Mouse (Mus musculus) embryonic facial prominence, embryonic 14.5 days (tissue): ENCODE measurements around the gene Uchl3. TPM values are rescaled to one million over a fixed set of nuclear protein-coding genes. Genes with fewer than 3 reads are reported as not detected.

Experiments used
- ATAC-seq: fragments of 200-750 bp; cut with Nextera tagmentation; 2 replicates; pipeline ENCODE4 v1.8.0; 2017; ENCODE audit warnings: low read depth, moderate number of reproducible peaks, moderate TSS enrichment
- DNase-seq: peaks from one replicate; pipeline ENCODE4 v3.0.0-alpha.2; 2015; ENCODE audit warnings: low spot score
- H3K27ac ChIP-seq: fragments of 300-500 bp; sonication (generic); replicated peaks from 2 replicates; pipeline ENCODE4 v1.5.1; 2014; ENCODE audit warnings: low read depth, mild to moderate bottlenecking, low read length, moderate library complexity
- H3K27me3 ChIP-seq: fragments of 300-500 bp; sonication (generic); replicated peaks from 2 replicates; pipeline ENCODE4 v1.6.1; 2014; ENCODE audit warnings: low read length; ENCODE audit not compliant: control insufficient read depth, insufficient read depth
- H3K36me3 ChIP-seq: fragments of 300-500 bp; sonication (generic); 2 replicates; pipeline ENCODE4 v1.6.1; 2014; ENCODE audit warnings: low read length, mixed read lengths; ENCODE audit not compliant: control insufficient read depth, insufficient read depth
- H3K4me1 ChIP-seq: fragments of 300-500 bp; sonication (generic); 2 replicates; pipeline ENCODE4 v1.6.1; 2014; ENCODE audit warnings: antibody characterized with exemption, low read length; ENCODE audit not compliant: control insufficient read depth, insufficient read depth
- H3K4me2 ChIP-seq: fragments of 300-500 bp; sonication (generic); 2 replicates; pipeline ENCODE4 v1.6.1; 2014; ENCODE audit warnings: low read depth, mild to moderate bottlenecking, low read length, moderate library complexity, mixed read lengths
- H3K4me3 ChIP-seq: fragments of 300-500 bp; sonication (generic); 2 replicates; pipeline ENCODE4 v1.5.1; 2014; ENCODE audit warnings: low read depth, mild to moderate bottlenecking, low read length
- H3K9ac ChIP-seq: fragments of 300-500 bp; sonication (generic); 2 replicates; pipeline ENCODE4 v1.6.1; 2014; ENCODE audit warnings: low read depth, mild to moderate bottlenecking, low read length, moderate library complexity, mixed read lengths
- H3K9me3 ChIP-seq: fragments of 300-500 bp; sonication (generic); 2 replicates; pipeline ENCODE4 v1.6.1; 2016; ENCODE audit warnings: low read length; ENCODE audit not compliant: control insufficient read depth
- WGBS: fragments of 180-500 bp; shearing (Covaris S2); extraction: QIAGEN DNeasy Blood & Tissue Kit; methylation state at CpG from one replicate; pipeline ENCODE4 v1.1.7; 2014; 5-methylcytosine and 5-hydroxymethylcytosine counted together
- polyA plus RNA-seq: library from polyadenylated mRNA; unstranded; fragments of >200 nt; fragmentation: Nextera tagmentation; extraction: Ambion mirVana; gene quantifications from 2 replicates; pipeline ENCODE4 v1.2.1, GENCODE M21; 2014

The Uchl3 gene
- polyA plus RNA-seq, 1 experiment from 2014 or later: 114 TPM

DNA sequence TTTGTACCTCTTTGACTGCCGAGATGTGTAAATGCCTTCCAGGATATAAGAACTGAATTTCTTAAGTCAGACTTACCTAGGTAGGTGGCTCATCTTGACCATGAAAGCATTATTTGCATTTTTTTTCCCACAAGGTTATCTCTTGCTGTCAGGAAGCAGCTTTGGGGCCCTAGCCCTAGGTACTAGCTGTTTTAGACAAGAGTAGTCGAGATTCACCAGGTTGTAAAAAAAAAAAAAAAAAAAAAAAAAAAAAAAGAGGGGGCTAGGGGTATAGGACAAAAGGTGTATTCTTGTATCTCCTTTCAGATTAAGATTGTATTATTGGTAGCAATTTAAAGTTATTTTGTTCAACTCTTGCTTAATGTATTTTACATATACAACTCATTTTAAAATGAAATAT, 23.2 kb upstream of the Uchl3 start:
- H3K27ac ChIP-seq: no peak overlapping the region
- DNase-seq: no peak
- 84% methylated on average over 2 of the region's 2 CpGs for WGBS
- no peaks in the 10 kb centered on the region for H3K4me1 ChIP-seq
- H3K4me3 ChIP-seq: no peak overlapping the region
- no peaks in the 10 kb centered on the region for H3K27me3 ChIP-seq
- no peaks in the 10 kb centered on the region for H3K9me3 ChIP-seq
- no peak overlapping the region for H3K9ac ChIP-seq
- no peak for ATAC-seq
- no peak overlapping the region for H3K4me2 ChIP-seq
- H3K36me3 ChIP-seq: peaks cover 31% of the 10 kb centered on the region

DNA sequence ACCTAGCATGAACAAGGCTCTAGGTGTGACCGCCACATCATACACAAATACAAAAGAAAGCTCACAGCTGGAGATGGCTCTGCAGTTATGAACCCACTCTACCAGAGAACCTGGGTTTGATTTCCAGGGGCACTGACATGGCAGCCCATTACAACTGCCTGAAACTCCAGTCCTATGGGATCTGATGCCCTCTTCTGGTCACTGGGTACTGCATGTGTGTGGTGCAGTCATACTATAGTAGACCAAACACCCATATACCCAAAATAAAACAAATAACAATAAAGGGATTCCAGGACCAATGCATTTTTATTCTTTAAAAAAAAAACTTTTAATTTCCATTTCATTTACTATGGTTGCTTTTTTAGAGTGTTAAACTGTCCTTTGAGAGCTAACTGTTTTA, 18.0 kb upstream of the Uchl3 start:
- Histone ChIP-seq H3K4me2 (no peak overlapping the region), H3K27ac (no peak overlapping the region), H3K9ac (no peak overlapping the region), H3K4me3 (no peak overlapping the region), H3K27me3 (no peaks in the 10 kb centered on the region), H3K36me3 (peaks cover 31% of the 10 kb centered on the region), H3K9me3 (no peaks in the 10 kb centered on the region), H3K4me1 (0 out of 2 replicates have a peak, but pooled peaks cover 4% of the 10 kb centered on the region)
- DNase-seq (no peak), ATAC-seq (no peak)
- 80% methylated on average over 1 of the region's 1 CpGs for WGBS

DNA sequence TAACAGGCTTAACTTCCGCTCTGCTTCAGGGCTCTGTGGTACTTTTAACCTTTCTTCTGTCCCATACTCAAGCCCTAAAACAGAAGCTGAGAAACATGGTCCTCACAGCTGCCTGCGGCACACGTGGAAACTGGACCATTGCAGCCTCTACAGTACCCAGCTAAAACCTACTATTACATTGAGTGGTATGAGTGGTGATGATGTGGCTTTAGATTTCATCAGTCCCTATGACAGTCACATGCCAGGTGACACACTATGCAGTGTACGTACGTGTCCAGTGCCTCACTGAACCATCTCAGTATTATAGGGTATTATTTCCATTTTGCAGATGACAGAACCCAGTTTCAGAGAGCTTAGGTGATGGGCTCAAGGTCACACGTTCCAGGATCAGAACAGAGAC, 16.4 kb upstream of the Uchl3 start:
- H3K27ac ChIP-seq: no peak overlapping the region
- H3K9me3 ChIP-seq: no peaks in the 10 kb centered on the region
- no peaks in the 10 kb centered on the region for H3K27me3 ChIP-seq
- ATAC-seq (no peak), DNase-seq (no peak)
- 90% methylated on average over 6 of the region's 6 CpGs for WGBS
- H3K9ac ChIP-seq: no peak overlapping the region
- no peak overlapping the region for H3K4me2 ChIP-seq
- no peak overlapping the region for H3K4me3 ChIP-seq
- H3K36me3 ChIP-seq: peaks cover 22% of the 10 kb centered on the region
- H3K4me1 ChIP-seq: 0 out of 2 replicates have a peak, but pooled peaks cover 4% of the 10 kb centered on the region

DNA sequence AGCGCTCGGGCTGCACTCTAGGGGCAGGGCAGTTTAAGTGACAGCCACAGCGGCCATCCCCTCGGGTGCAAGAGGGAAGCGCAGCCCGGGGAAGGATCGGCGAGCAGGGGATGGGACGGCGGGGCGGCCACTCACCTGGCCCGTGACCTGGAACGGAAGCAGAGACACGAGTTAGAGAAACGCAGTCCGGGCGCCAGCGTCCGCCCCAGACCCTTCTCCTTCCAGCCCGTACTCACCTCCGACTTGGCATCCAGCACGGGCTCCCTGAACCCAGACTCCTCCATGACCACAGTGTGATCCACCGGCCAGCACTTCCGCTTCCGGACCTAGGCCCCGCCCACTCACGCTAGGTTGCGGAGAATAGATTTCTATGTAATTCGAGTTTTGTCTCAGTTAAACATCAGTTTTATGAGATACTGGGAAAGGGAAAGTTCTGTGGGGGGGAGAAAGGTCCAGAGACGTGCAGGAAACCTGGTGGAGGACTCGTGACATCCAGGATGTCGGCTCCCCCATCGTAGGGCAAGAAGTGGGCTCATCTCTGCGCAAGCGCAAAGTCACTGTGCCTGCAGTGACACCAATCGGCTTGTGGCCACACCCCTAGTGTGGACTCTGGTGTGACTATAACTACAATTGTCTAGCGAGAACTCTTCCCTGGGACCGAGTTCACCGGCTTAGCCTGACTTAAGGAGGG, 13.5 kb upstream of the Uchl3 start, which contains the start of gene Commd6:
Gene Commd6 (minus strand): TSS at position 534 of the 691 bp plus-strand sequence.
- peak within 1 kb of the TSS; percentile 81 for H3K27ac ChIP-seq
- H3K9me3 ChIP-seq: no peaks in the 10 kb centered on the region
- H3K36me3 ChIP-seq: no peaks in the 10 kb centered on the region; the same call in 1 of the 2 replicates
- ATAC-seq (peak; percentile 99), DNase-seq (peak; percentile 97)
- under 1% methylated on average over 39 of the region's 39 CpGs for WGBS
- H3K4me2 ChIP-seq: peak within 1 kb of the TSS; percentile 60
- H3K4me3 ChIP-seq: peak within 1 kb of the TSS; percentile 73
- H3K4me1 ChIP-seq: 0 out of 2 replicates have a peak, but pooled peaks cover 4% of the 10 kb centered on the region
- H3K27me3 ChIP-seq: no peaks in the 10 kb centered on the region
- H3K9ac ChIP-seq: peak within 1 kb of the TSS; percentile 77

DNA sequence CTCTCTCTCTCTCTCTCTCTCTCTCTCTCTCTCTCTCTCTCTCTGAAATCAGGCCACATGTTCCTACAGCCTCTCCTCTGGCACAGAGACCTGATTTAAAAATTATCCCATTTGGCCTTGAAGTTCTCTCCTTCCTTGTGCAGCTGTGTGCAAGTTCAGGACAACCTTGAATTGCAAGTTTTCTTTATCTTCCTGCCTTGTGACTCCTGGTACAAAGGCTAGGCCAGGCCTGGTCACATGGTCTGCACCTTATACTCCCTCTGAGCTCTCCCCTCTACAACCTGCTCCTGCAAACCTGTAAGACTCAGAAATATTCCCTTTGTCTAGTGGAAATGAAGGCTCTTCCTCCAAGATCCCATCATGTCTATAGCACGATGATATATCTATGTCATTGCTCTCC, 8.8 kb upstream of the Uchl3 start:
- H3K27me3 ChIP-seq: no peaks in the 10 kb centered on the region
- 74% methylated on average over 1 of the region's 1 CpGs for WGBS
- no peaks in the 10 kb centered on the region for H3K4me1 ChIP-seq
- H3K9me3 ChIP-seq: no peaks in the 10 kb centered on the region
- no peaks in the 10 kb centered on the region for H3K36me3 ChIP-seq
- no peak overlapping the region for H3K4me2 ChIP-seq
- H3K4me3 ChIP-seq: no peak overlapping the region
- DNase-seq (no peak), ATAC-seq (no peak)
- no peak overlapping the region for H3K27ac ChIP-seq
- no peak overlapping the region for H3K9ac ChIP-seq

DNA sequence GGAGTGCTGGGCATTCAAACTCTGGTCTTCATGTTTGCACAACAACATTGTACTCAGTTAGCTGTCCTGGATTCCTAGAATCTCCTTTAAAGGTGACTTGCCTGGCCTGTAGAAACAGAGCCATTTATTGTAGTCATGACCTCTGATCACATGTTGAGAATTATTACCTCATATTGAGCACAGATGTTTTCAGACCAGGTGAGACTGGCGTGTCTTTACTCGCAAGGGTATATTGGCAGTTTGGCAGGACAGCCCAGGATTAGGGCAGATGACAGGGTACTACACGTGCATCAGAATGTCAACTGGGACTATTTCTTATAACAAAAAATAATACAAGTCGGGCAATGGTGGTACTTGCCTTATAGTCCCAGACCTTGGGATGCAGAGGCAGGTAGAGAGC, 3.2 kb upstream of the Uchl3 start:
- Histone ChIP-seq H3K4me3 (no peak overlapping the region), H3K36me3 (no peaks in the 10 kb centered on the region), H3K9me3 (no peaks in the 10 kb centered on the region), H3K9ac (no peak overlapping the region), H3K27ac (no peak overlapping the region), H3K4me1 (no peaks in the 10 kb centered on the region), H3K27me3 (no peaks in the 10 kb centered on the region), H3K4me2 (no peak overlapping the region)
- DNase-seq: no peak
- WGBS: 83% methylated on average over 4 of the region's 4 CpGs
- no peak for ATAC-seq

DNA sequence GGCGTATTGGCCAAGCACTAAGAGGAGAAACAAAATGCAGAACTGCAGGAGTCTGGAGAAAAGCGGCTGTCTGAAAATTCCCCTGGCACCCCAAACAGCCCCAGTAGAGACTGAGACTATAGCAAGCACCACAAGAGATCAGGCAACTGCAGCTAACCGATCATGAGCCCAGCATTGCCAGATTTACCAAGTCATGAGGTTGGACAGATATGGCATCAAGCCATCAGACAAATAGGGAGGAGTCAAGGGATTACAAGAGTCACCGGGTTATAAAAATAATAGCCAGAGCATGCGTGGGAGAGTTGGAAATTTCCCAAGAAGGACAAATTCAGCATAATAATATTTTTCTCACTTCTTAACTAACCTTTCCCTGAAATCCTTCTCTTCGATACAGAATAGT, 1.2 kb upstream of the Uchl3 start:
- no peak for ATAC-seq
- H3K9ac ChIP-seq: no peak overlapping the region
- H3K36me3 ChIP-seq: no peaks in the 10 kb centered on the region
- no peak overlapping the region for H3K4me3 ChIP-seq
- WGBS: 89% methylated on average over 6 of the region's 6 CpGs
- H3K4me1 ChIP-seq: no peaks in the 10 kb centered on the region
- H3K4me2 ChIP-seq: no peak overlapping the region
- H3K27ac ChIP-seq: no peak overlapping the region
- DNase-seq: no peak
- H3K9me3 ChIP-seq: no peaks in the 10 kb centered on the region
- H3K27me3 ChIP-seq: no peaks in the 10 kb centered on the region

DNA sequence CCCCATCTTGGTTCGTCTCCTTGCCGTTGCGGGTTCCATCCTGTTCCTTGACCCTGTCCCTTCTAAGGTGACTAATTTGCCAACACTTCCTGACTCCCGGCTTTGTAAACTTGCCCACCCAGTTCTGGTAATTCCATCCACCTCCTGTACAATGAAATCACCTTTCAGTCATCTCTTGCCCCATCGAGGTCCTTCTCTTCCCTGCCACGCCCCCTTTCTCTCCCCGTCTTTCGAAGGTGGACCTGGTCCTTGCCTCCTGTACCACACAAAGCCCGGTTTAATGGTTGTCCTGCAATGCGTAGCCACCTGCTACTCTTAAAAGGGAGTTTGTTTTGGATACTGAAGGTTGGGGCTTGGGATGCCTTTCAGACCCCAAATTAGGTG, 751 bp downstream of the Uchl3 start:
- H3K9ac ChIP-seq: peak overlapping the region; percentile 83
- no peaks in the 10 kb centered on the region for H3K27me3 ChIP-seq
- no peaks in the 10 kb centered on the region for H3K9me3 ChIP-seq
- H3K4me1 ChIP-seq: no peaks in the 10 kb centered on the region
- H3K27ac ChIP-seq: no peak overlapping the region
- H3K4me2 ChIP-seq: peak overlapping the region; percentile 94
- DNase-seq: peak; percentile 7
- H3K4me3 ChIP-seq: peak overlapping the region; percentile 79
- no peaks in the 10 kb centered on the region for H3K36me3 ChIP-seq
- no peak; the same call in 1 of the 2 replicates for ATAC-seq
- WGBS: 2% methylated on average over 10 of the region's 10 CpGs

DNA sequence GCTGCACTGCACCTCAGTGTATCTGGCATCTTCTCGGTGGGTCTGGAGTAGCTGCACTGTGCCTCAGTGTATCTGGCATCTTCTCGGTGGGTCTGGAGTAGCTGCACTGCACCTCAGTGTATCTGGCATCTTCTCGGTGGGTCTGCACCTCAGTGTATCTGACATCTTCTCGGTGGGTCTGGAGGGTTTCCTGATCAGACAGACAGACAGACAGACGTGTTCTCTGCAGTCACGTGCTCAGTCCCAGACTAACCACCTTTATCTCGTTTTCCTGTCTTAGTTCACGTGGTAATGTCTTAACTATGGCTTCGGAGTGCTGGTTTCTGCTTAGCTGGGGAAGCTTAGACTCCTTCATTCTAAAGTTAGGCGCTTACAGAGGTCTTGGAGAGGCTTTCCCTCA, 2.5 kb downstream of the Uchl3 start:
- 0 out of 2 replicates have a peak, but pooled peaks cover 5% of the 10 kb centered on the region for H3K36me3 ChIP-seq
- ATAC-seq: no peak

More for the DNA sequence above, 2.5 kb downstream of the Uchl3 start:
- DNase-seq: no peak
- Histone ChIP-seq H3K4me1 (no peaks in the 10 kb centered on the region), H3K27me3 (no peaks in the 10 kb centered on the region), H3K9ac (no peak overlapping the region), H3K27ac (no peak overlapping the region), H3K9me3 (no peaks in the 10 kb centered on the region), H3K4me3 (no peak overlapping the region), H3K4me2 (no peak overlapping the region)
- 83% methylated on average over 10 of the region's 10 CpGs for WGBS
